Mouse (Mus musculus) right cerebral cortex, postnatal 10 days (tissue): ENCODE measurements around the gene Baz2b.
"Not testable (repeated sequence)": the region's sequence is repeated elsewhere in the genome, so short reads cannot be mapped to it uniquely, and the experiment has no call there.

Source experiments
- DNase-seq, 2 experiments: peaks; one replicate each; pipeline ENCODE4 v3.0.0; 2021; ENCODE audit warnings: low spot score in 2 of 2

Gene Baz2b

GRCm38 (mm10) chr2:60200667-60201066 is 9.0 kb downstream of the Baz2b start:
- peak in 1 of 2 experiments; percentile 63 for DNase-seq

- DNase-seq = no peak
Measured at GRCm38 (mm10) chr2:60200051-60200562, 9.5 kb downstream of the Baz2b start.

- DNase-seq = no peak
Measured at GRCm38 (mm10) chr2:60196841-60197240, 12.8 kb downstream of the Baz2b start.

- DNase-seq = no peak
Measured at GRCm38 (mm10) chr2:60181696-60182095, 27.9 kb downstream of the Baz2b start.

- DNase-seq = no peak
Measured at GRCm38 (mm10) chr2:60177490-60177889, 32.1 kb downstream of the Baz2b start.

GRCm38 (mm10) chr2:60176087-60176486 is 33.6 kb downstream of the Baz2b start:
- no peak for DNase-seq

- DNase-seq = no peak
Measured at GRCm38 (mm10) chr2:60175078-60175477, 34.6 kb downstream of the Baz2b start.

- DNase-seq = no peak
Measured at GRCm38 (mm10) chr2:60173595-60173994, 36.0 kb downstream of the Baz2b start.

GRCm38 (mm10) chr2:60173190-60173589 is 36.4 kb downstream of the Baz2b start:
- no peak for DNase-seq

GRCm38 (mm10) chr2:60172531-60172914 is 37.1 kb downstream of the Baz2b start:
- no peak for DNase-seq

GRCm38 (mm10) chr2:60171786-60172530 is 37.7 kb downstream of the Baz2b start:
- DNase-seq = peak; percentile 28 to 30

GRCm38 (mm10) chr2:60166878-60167277 is 42.8 kb downstream of the Baz2b start:
- no peak for DNase-seq

- no peak for DNase-seq
Measured at GRCm38 (mm10) chr2:60165679-60166078, 44.0 kb downstream of the Baz2b start.

- DNase-seq = no peak
Measured at GRCm38 (mm10) chr2:60163744-60164143, 45.9 kb downstream of the Baz2b start.

- no peak for DNase-seq
Measured at GRCm38 (mm10) chr2:60152481-60152880, 57.2 kb downstream of the Baz2b start.

GRCm38 (mm10) chr2:60148651-60149050 is 61.0 kb downstream of the Baz2b start:
- DNase-seq = no peak

- no peak for DNase-seq
Measured at GRCm38 (mm10) chr2:60147428-60147827, 62.2 kb downstream of the Baz2b start.

GRCm38 (mm10) chr2:60145742-60146141 is 63.9 kb downstream of the Baz2b start:
- peak; percentile 46 to 63 for DNase-seq

GRCm38 (mm10) chr2:60143383-60143782 is 66.3 kb downstream of the Baz2b start:
- DNase-seq = no peak

GRCm38 (mm10) chr2:60142281-60142680 is 67.4 kb downstream of the Baz2b start:
- no peak for DNase-seq

- DNase-seq = no peak
Measured at GRCm38 (mm10) chr2:60138751-60139162, 70.9 kb downstream of the Baz2b start.

- no peak for DNase-seq
Measured at GRCm38 (mm10) chr2:60135796-60136195, 73.8 kb downstream of the Baz2b start.

- DNase-seq = not testable (repeated sequence)
Measured at GRCm38 (mm10) chr2:60134958-60135357, 74.7 kb downstream of the Baz2b start.

- DNase-seq = no peak
Measured at GRCm38 (mm10) chr2:60133072-60133471, 76.6 kb downstream of the Baz2b start.
